Mouse (Mus musculus): ENCODE measurements around the gene Sema6c.

GRCm38 (mm10) chr3:95186100-95186499, 25.8 kb downstream of the Sema6c start:
- TF ChIP-seq CTCF (IDR thresholded peaks at IDR 0.05; ENCODE audit: insufficient read depth, low read length) (no peak), POLR2A (IDR thresholded peaks at IDR 0.05; ENCODE audit: borderline replicate concordance, extremely low read depth, low read depth, low read length) (no peak)

Measured in lung, adult 2 months (tissue).